Mouse (Mus musculus) forebrain, embryonic 16.5 days (tissue): Measurements from ENCODE around the gene Pabpc4. TPM values are rescaled to one million over a fixed set of nuclear protein-coding genes. Genes with fewer than 3 reads are reported as not detected.
"Not testable (repeated sequence)": the region's sequence is repeated elsewhere in the genome, so short reads cannot be mapped to it uniquely, and the experiment has no call there.

Source experiments
- ATAC-seq: fragments of 200-750 bp; cut with Nextera tagmentation; 2 replicates; pipeline ENCODE4 v1.8.0; 2017; ENCODE audit warnings: mild to moderate bottlenecking, moderate library complexity
- H3K27ac ChIP-seq: fragments of 300-500 bp; sonication (generic); 2 replicates; pipeline ENCODE4 v1.5.1; 2014; ENCODE audit warnings: low read length, control low read depth
- H3K27me3 ChIP-seq: fragments of 300-500 bp; sonication (generic); replicated peaks from 2 replicates; pipeline ENCODE4 v1.6.1; 2014; ENCODE audit warnings: low read length; ENCODE audit not compliant: control insufficient read depth, insufficient read depth
- H3K36me3 ChIP-seq: fragments of 300-500 bp; sonication (generic); 2 replicates; pipeline ENCODE4 v1.6.1; 2014; ENCODE audit not compliant: control insufficient read depth, insufficient read depth
- H3K4me1 ChIP-seq: fragments of 300-500 bp; sonication (generic); replicated peaks from 2 replicates; pipeline ENCODE4 v1.6.1; 2014; ENCODE audit warnings: low read length; ENCODE audit not compliant: control insufficient read depth, insufficient read depth
- H3K4me2 ChIP-seq: fragments of 300-500 bp; sonication (generic); 2 replicates; pipeline ENCODE4 v1.6.1; 2014; ENCODE audit warnings: mild to moderate bottlenecking, low read length, control low read depth
- H3K4me3 ChIP-seq: fragments of 300-500 bp; sonication (generic); replicated peaks from 2 replicates; pipeline ENCODE4 v1.5.1; 2014; ENCODE audit warnings: mild to moderate bottlenecking, low read length, control low read depth
- H3K9ac ChIP-seq: fragments of 300-500 bp; sonication (generic); replicated peaks from 2 replicates; pipeline ENCODE4 v1.6.1; 2014; ENCODE audit warnings: low read depth, low read length, control low read depth
- H3K9me3 ChIP-seq: fragments of 300-500 bp; sonication (generic); 2 replicates; pipeline ENCODE4 v1.6.1; 2016; ENCODE audit warnings: low read length; ENCODE audit not compliant: control insufficient read depth
- WGBS: fragments of 180-500 bp; shearing (Covaris S2); extraction: QIAGEN DNeasy Blood & Tissue Kit; methylation state at CpG from one replicate; pipeline ENCODE4 v1.1.7; 2014; 5-methylcytosine and 5-hydroxymethylcytosine counted together
- polyA plus RNA-seq: library from polyadenylated mRNA; unstranded; fragments of >200 nt; fragmentation: Nextera tagmentation; extraction: Ambion mirVana; gene quantifications from 2 replicates; pipeline ENCODE4 v1.2.1, GENCODE M21; 2015

Pabpc4 gene
- polyA plus RNA-seq, 1 experiment from 2014 or later = 34.5 TPM

GRCm38 (mm10) chr4:123293661-123294443 lies 31.7 kb downstream of the Pabpc4 start:
- Histone ChIP-seq H3K9me3 (no peaks in the 10 kb centered on the region), H3K4me2 (no peak overlapping the region), H3K27me3 (no peaks in the 10 kb centered on the region), H3K36me3 (peaks cover 50% of the 10 kb centered on the region), H3K9ac (no peak overlapping the region), H3K4me1 (no peaks in the 10 kb centered on the region), H3K27ac (no peak overlapping the region), H3K4me3 (no peak overlapping the region)
- WGBS = 80% methylated on average over 7 of the region's 7 CpGs
- ATAC-seq = no peak

- H3K9ac ChIP-seq, H3K9me3 ChIP-seq, H3K27ac ChIP-seq, ATAC-seq, H3K4me3 ChIP-seq, H3K4me2 ChIP-seq, H3K4me1 ChIP-seq, H3K27me3 ChIP-seq: not testable (repeated sequence)
- 93% methylated on average over 15 of the region's 15 CpGs for WGBS
- H3K36me3 ChIP-seq = peaks cover 52% of the 10 kb centered on the region
These were observed 32.9 kb downstream of the Pabpc4 start for GRCm38 (mm10) chr4:123295026-123295425.

DNA sequence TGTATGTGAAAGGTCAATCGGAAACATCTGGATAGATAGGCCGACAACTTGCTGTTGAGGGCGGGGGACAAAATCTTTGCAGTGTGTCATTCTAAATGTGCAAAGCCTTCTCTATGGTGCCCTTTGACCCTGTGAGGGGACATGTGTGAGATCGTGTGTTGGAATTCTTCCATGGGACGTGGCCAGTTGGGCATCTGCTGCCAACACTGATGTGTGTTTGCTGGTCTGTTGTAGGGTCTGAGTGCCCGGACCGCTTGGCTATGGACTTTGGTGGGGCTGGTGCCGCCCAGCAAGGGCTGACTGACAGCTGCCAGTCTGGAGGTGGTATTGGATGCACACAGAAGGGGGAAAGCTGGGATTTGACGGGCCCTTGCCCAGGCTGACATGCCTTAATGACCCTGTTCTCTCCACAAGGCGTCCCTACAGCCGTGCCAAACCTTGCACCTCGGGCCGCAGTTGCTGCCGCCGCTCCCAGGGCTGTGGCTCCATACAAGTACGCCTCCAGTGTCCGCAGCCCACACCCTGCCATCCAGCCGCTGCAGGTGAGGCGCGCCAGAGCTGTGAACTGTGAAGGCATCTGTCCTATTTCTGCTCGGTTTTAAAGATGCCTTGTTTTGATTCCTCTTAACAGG lies 33.5 kb downstream of the Pabpc4 start:
- no peak overlapping the region for H3K27ac ChIP-seq
- no peaks in the 10 kb centered on the region for H3K4me1 ChIP-seq
- H3K36me3 ChIP-seq = peaks cover 53% of the 10 kb centered on the region
- H3K9ac ChIP-seq = no peak overlapping the region
- no peaks in the 10 kb centered on the region for H3K9me3 ChIP-seq
- H3K4me3 ChIP-seq = no peak overlapping the region
- no peak overlapping the region for H3K4me2 ChIP-seq
- no peak for ATAC-seq
- no peaks in the 10 kb centered on the region for H3K27me3 ChIP-seq
- 95% methylated on average over 21 of the region's 21 CpGs for WGBS

- Histone ChIP-seq H3K27me3 (no peaks in the 10 kb centered on the region), H3K36me3 (peaks cover 50% of the 10 kb centered on the region), H3K9me3 (no peaks in the 10 kb centered on the region), H3K27ac (no peak overlapping the region), H3K4me1 (no peaks in the 10 kb centered on the region), H3K4me2 (no peak overlapping the region), H3K9ac (no peak overlapping the region), H3K4me3 (no peak overlapping the region)
- WGBS = 90% methylated on average over 5 of the region's 5 CpGs
- no peak for ATAC-seq
These were observed 34.0 kb downstream of the Pabpc4 start for GRCm38 (mm10) chr4:123296148-123296534.

GRCm38 (mm10) chr4:123297195-123297960 lies 35.2 kb downstream of the Pabpc4 start:
- no peak overlapping the region for H3K27ac ChIP-seq
- H3K27me3 ChIP-seq = no peaks in the 10 kb centered on the region
- no peak overlapping the region for H3K4me2 ChIP-seq
- WGBS = 90% methylated on average over 22 of the region's 22 CpGs
- no peaks in the 10 kb centered on the region for H3K4me1 ChIP-seq
- no peak for ATAC-seq
- peaks cover 44% of the 10 kb centered on the region for H3K36me3 ChIP-seq
- no peak overlapping the region for H3K4me3 ChIP-seq
- H3K9me3 ChIP-seq = no peaks in the 10 kb centered on the region
- no peak overlapping the region for H3K9ac ChIP-seq

DNA sequence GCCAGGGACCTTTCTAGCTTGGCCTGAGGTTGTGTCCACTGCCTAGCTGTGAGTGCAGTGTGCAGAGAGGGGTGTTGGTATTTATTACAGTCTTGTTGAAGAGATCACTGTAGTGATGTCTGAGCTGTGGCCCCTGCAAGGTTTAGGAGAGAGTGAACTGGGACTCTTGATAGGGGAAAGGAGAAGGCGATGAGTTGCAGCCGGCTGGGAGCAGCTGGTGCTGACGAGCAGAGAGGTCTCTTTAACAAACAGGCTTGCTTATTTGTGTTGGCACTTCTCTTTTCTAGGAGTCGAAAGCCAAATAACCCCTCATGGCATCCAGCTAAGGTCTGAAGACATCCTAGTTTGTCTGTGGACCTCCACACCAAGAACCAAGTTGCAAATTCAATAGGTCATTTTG lies 36.1 kb downstream of the Pabpc4 start:
- Histone ChIP-seq H3K36me3 (peaks cover 47% of the 10 kb centered on the region), H3K9ac (no peak overlapping the region), H3K27ac (no peak overlapping the region), H3K9me3 (no peaks in the 10 kb centered on the region), H3K4me2 (no peak overlapping the region), H3K27me3 (no peaks in the 10 kb centered on the region), H3K4me1 (no peaks in the 10 kb centered on the region), H3K4me3 (no peak overlapping the region)
- no peak for ATAC-seq
- WGBS = 89% methylated on average over 4 of the region's 4 CpGs

- Histone ChIP-seq H3K27me3 (no peaks in the 10 kb centered on the region), H3K9ac (no peak overlapping the region), H3K4me2 (no peak overlapping the region), H3K27ac (no peak overlapping the region), H3K36me3 (peaks cover 45% of the 10 kb centered on the region), H3K9me3 (no peaks in the 10 kb centered on the region), H3K4me1 (no peaks in the 10 kb centered on the region), H3K4me3 (no peak overlapping the region)
- no peak for ATAC-seq
- WGBS = 90% methylated on average over 11 of the region's 11 CpGs
These were observed 37.0 kb downstream of the Pabpc4 start for GRCm38 (mm10) chr4:123298980-123299670.

DNA sequence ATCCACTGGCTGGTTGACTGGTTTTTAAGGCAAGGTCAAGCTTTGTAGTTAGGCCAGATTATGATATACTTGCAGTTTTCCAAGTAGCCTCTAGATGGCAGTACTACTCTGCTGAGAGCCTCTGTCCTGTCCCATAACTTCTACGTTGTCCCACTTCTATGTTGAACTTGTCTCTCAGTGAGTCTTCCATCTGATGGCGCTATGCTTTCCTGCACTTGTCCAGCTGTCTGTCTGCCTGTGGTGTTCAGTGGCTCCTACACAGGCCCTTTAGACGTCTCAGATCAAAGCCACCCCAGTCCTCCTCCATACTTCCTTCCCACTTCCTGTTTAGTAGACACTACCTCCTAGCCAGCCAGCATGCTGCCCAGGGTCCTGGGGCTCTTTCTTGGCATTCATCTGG lies 43.6 kb downstream of the Pabpc4 start:
- H3K27ac ChIP-seq = no peak overlapping the region
- H3K36me3 ChIP-seq = peaks cover 15% of the 10 kb centered on the region
- no peak overlapping the region for H3K4me2 ChIP-seq
- H3K4me1 ChIP-seq = no peaks in the 10 kb centered on the region
- no peak overlapping the region for H3K9ac ChIP-seq
- ATAC-seq = no peak
- no peaks in the 10 kb centered on the region for H3K9me3 ChIP-seq
- WGBS = 33% methylated on average over 3 of the region's 3 CpGs
- no peak overlapping the region for H3K4me3 ChIP-seq
- H3K27me3 ChIP-seq = no peaks in the 10 kb centered on the region

DNA sequence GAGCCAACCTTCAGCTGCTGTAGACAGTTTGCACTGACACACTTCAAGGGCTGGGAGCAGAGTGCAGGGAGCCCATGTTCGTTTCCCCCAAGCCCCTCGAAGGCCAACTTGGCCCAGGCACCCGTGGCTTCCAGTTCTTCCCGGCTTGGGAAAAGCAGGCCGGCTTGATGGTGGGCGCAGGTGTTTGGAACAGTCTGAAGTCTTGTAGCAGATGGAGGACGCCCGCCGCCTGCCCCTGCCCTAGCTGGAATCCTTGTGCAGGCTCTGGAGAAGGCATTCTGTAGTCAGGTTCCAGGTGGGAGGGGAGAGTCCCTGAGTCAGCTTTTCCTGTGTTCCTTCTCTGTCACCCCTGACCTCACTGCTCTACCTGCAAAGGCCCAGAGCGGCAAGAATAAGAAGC lies 44.8 kb downstream of the Pabpc4 start:
- 90% methylated on average over 10 of the region's 10 CpGs for WGBS
- ATAC-seq = no peak
- H3K9ac ChIP-seq = no peak overlapping the region

More for the DNA sequence above, 44.8 kb downstream of the Pabpc4 start:
- no peaks in the 10 kb centered on the region for H3K27me3 ChIP-seq
- peaks cover 15% of the 10 kb centered on the region for H3K36me3 ChIP-seq
- H3K9me3 ChIP-seq = no peaks in the 10 kb centered on the region
- H3K4me3 ChIP-seq = no peak overlapping the region
- H3K4me1 ChIP-seq = no peaks in the 10 kb centered on the region
- no peak overlapping the region for H3K27ac ChIP-seq
- H3K4me2 ChIP-seq = no peak overlapping the region
